Mouse (Mus musculus) brain, adult 2 months (tissue): ENCODE results near the gene Olfr1258.
A peak's percentile ranks its signal among the peaks of the same experiment; 100 is the strongest.
"Not testable (repeated sequence)": the region's sequence is repeated elsewhere in the genome, so short reads cannot be mapped to it uniquely, and the experiment has no call there.

Experiments
- DNase-seq: peaks from one replicate; pipeline ENCODE4 v3.0.0; 2011; ENCODE audit warnings: low read depth, low spot score

The Olfr1258 gene

DNA sequence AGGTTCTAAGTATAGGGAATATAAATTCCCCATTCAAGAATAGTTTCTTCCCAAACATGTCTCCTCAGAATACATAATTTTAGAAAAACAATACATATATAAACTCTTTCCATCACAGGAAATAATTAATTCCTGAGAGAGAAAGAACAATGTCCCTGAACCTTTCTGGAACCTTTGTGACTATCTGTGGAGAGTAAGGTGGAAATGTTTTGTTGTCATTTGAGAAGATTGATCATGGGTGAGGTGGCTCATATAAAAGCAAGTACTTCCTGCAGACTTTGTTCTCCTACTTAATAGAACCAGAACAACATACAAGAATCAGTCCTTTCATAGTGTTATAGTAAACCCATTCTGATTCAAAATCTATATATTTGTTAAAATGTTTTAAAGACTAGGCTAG lies at the start of gene Olfr1258:
Olfr1258 (plus strand) TSS at position 301 of the 400 bp plus-strand sequence.
- no peak for DNase-seq

DNA sequence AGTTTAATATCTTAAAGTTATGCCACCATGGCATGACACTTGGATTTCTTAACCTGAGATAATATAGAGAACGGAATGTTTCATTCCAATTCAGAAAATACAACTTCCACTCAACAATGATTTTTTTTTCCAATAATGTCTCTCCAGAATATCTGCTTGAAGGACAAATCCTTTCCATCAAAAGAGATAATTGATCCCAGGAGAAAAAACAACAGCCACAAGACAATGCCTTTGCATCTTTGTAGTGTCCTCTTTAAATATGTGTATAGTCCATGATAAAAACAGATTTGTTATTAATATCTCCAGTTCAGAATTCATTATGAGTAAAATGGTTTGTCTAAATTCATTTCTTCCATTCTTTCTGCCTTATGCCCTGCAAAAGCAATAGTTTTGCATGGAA lies 49.0 kb upstream of the Olfr1258 start, which contains the start of gene Olfr1257:
Olfr1257 (plus strand) TSS at position 301 of the 400 bp plus-strand sequence.
- no peak for DNase-seq

DNA sequence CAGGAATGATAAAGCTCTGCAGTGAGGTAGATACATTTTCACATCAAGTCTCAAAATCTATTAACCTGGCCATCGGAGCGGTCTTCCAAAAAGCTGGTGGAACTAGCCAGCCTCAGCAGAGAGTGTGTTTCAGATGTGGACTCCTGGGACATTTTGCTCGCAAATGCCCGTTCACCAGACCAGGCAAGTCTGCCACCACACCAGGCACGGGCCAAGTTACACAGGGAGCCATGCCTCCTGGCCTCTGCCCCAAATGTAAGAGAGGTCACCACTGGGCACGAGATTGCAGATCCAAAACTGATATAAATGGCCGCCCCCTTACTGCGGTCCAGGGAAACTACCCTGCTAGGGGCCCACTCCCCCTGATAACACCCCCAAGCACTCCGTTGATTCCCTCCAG lies 14.5 kb upstream of the Olfr1258 start:
- not testable (repeated sequence) for DNase-seq

DNA sequence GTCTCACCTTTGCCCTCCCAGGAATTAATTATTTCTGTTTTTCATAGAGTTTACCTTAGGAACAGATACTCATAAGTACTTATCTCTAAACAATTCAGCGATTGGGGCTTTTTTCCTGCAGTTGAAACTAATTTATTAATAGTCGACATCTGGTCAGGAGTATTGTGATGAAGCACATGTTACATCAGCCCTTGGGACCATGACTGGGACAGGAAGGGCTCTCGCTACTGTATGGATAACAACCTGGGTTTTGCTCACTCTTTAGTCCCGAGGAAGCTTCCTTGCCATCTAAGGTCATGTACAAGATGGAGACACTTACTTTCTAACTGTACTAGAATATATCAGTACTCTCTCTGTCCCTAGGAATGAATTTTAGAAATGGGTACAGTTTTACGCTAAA lies 21.5 kb downstream of the Olfr1258 start, which contains the start of gene Olfr1259:
Olfr1259 (minus strand) TSS at position 101 of the 400 bp plus-strand sequence.
- no peak for DNase-seq

DNA sequence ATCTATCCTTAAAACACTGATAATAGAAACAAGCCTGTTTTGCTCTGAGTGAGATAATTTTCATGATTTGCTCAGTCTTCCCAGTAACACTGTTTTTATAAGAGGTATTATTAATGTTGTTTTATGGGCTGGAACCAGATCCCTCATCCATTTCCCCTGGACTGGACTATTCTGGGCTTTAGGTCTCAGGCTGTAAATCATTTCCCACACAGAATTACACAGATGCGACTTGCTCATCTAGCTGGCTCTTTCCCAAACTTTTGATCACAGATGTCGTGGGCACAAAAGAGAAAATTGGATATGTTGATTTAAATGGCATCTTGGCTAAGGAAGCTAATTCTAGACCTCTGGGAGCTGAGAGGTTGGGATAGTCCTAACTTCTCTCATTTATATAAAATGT lies 47.1 kb downstream of the Olfr1258 start, which contains the start of gene Olfr1260:
Olfr1260 (plus strand) TSS at position 157 of the 400 bp plus-strand sequence.
- DNase-seq = peak; percentile 63

- DNase-seq = no peak
These were observed 50.6 kb downstream of the Olfr1258 start for GRCm38 (mm10) chr2:89977709-89978108.
